Mouse (Mus musculus) heart, postnatal 36 days (tissue): ENCODE results near the gene Pheta2. TPM values are rescaled to one million over a fixed set of nuclear protein-coding genes. Genes with fewer than 3 reads are reported as not detected.

Experiments
- DNase-seq, 2 experiments: peaks; one replicate each; pipeline ENCODE4 v3.0.0; 2021 to 2022
- intact Hi-C: fragments of 180-260 bp; cut with DNase I; formaldehyde crosslinking; loops from one replicate; pipeline ENCODE4 v1.15.1; 2025
- total RNA-seq, 2 experiments: library from RNA; stranded (reverse); gene quantifications; 2 replicates each; pipeline ENCODE4 v1.2.3; 2021

Pheta2 gene
- total RNA-seq = 1 to 10 TPM in 1 of 2 experiments, under 1 TPM in 1; 0.76 to 1.6 TPM

DNA sequence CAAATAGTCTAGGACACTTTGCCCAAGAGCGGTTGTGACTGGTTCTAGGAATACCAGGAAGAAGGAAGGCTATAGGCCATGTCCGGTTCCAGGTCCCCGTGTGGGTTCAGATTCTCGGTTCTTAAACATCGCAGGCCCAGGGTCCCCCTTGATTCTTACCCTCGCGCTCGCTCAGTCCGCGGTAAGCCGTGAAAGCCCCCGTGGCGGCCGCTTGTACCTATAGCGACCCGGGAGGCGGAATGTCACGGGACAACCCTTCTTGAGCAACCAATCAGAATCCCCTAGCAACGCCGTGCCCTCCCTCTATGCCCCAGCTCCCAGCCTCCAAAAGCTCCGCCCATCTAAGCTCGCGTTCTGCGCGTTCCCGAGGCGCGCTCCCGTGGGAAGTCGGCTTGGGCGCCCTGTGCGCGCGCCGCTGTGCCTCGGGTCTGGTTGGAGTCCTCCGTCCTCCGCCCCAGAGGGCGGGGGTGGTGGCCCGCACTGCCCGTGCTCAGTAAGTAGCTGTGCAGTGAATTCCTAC, at the start of gene Pheta2, which contains the start of the genes Naga and Smdt1:
Gene Pheta2 (plus strand): TSS at position 350 of the 520 bp plus-strand sequence.
Gene Naga (minus strand): TSS at position 333 of the 520 bp plus-strand sequence.
Gene Smdt1 (plus strand): TSS at position 367 of the 520 bp plus-strand sequence.
- DNase-seq = peak; percentile 98
- intact Hi-C loops = loop anchor here (5.0 kb wide), 1 partner anchor 79 kb away; no protein-coding TSS in a partner anchor

DNA sequence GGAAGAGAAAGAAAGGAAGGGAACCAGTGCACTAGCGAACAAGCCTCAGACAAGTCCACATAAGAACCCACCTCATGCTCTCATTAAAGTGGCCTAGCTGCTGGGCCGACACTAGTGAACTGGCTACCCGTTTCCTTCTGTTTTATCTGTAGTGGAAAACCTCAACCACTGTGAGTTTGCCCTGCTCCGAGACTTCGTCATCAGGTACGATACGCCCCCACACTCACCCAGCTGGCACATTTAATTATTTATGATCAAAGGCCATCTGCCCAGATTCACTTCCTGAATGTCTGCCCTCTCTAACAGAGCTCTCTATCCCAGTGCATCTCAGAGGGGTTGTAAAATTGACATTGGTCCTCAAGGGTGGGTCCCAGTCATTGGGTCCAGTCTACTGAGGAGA, 48.5 kb upstream of the Pheta2 start:
- intact Hi-C loops = no loop called here
- DNase-seq = no peak

- intact Hi-C loops = no loop called here
- no peak for DNase-seq
Observed at GRCm38 (mm10) chr15:82292851-82293250, 45.9 kb upstream of the Pheta2 start.

GRCm38 (mm10) chr15:82293271-82293711, 45.5 kb upstream of the Pheta2 start:
- intact Hi-C loops = no loop called here
- no peak for DNase-seq

DNA sequence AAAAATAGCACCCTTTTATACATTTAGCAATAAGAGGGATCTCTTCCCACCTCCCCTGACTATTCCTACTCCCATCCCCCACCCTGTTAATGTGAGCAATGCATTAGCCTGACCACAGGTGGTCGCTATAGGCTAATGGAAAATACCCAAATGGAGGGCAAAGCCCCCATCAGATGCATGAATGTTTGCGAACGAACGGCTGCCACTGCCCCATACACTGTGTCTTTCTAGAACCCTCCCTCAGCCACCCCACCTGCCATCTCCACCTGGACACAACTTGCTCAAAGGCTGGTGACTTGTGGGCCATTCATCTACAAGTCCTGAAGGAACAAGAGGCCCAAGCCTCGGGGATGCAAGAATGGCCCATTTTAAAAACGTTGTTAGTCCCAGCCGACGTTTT, 44.7 kb upstream of the Pheta2 start:
- no peak for DNase-seq
- intact Hi-C loops = no loop called here

DNA sequence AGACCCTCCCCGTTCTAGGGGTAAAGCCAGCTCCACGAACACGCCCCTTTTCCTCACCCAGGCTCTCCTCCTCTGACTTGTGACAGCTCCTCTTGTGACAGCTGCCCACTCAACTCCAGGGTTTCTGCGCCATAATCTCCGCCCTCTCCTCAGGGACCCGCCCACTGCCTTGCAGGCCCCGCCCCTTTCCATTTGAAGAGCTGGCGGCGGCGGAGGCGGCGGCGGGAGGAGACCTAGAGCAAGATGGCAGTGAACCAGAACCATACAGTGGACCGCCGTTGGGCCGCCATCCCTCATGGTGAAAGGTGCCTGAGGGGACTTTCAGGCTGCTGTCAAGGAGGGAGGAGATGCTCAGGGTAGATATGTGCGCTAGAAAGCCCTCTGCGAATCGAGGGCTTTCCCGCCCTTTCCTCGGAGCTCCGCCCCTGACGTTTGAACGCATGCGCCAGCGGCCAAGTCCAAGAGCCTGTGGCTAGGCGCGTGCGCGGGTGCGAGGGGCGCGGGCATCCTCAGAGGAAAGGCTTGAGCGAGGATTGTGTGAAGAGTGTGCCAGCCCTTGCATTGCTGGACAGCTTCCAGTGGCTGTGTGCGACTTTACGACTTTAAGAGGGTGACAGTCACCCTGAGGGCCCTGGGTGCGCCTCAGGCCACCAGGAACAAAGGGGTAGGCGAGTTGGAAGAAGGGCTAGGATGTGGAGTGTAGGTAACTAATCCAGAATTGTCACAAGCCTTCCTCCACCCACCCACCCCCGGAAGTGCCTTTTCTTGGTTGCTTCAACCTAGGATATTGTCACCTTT, 39.8 kb upstream of the Pheta2 start, which contains the start of gene Wbp2nl:
Gene Wbp2nl (plus strand): TSS at position 191 of the 798 bp plus-strand sequence.
- intact Hi-C loops = no loop called here
- no peak for DNase-seq

DNA sequence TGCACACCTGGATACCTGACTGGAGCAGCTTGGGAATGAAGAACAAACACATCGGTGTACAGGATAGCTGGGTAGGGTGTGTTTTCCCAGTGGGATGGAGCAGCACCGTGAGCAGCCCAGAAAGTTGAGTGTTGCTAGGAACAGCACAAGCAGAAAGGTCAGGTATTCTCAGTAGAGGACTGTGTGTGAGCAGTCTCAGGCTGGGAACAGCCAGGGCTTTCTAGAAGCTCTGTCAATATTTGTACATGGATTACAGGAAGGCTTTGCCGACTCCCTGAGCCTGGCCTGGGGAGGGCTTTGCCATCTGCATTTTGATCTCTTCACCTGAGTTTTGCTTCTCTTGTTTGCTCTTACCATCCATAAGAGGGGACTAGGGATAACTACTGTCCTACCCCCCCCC, 31.6 kb upstream of the Pheta2 start:
- intact Hi-C loops = no loop called here
- no peak for DNase-seq

DNA sequence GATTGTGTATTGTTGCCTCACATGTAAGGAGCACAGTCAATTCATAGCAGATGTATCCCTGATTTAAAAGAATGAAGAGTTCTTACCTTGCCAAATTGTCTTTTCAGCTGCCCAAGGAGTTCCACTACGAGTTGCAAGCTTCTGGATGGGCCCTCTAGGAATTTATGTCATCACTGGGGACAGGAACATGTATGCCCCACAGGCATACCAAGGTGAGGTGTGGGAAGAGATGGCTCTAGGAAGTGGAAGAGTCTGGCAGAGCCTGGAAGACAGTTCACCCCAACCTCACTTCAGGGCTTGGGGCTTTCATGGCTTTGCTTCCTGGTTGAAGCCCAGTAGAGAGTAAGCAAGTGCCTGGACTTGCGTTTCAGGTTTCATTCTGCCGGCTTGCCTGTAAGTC, 30.3 kb upstream of the Pheta2 start:
- intact Hi-C loops = no loop called here
- no peak for DNase-seq

GRCm38 (mm10) chr15:82317839-82318238, 20.9 kb upstream of the Pheta2 start:
- intact Hi-C loops = no loop called here
- DNase-seq = no peak

GRCm38 (mm10) chr15:82319613-82320012, 19.1 kb upstream of the Pheta2 start:
- intact Hi-C loops = no loop called here
- DNase-seq = no peak

DNA sequence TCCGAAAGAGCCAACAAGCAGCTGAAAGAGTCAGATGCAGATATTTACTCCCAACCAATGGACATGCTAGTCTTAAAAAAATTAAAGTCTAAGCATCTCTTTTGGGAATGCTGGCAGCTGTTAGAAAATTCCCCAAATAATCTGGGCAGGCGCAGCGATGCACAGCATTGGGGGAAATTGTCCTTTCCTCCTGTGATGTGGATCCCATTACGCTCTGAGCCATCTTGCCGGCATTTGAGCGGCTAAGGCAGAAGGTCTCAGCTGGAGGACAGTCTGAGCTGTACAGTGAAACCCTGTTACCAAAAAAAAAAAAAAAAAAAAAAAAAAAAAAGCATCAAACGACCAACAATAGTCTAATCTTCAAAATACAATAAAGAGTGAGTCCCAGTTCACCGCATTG, 16.5 kb upstream of the Pheta2 start:
- DNase-seq = no peak

DNA sequence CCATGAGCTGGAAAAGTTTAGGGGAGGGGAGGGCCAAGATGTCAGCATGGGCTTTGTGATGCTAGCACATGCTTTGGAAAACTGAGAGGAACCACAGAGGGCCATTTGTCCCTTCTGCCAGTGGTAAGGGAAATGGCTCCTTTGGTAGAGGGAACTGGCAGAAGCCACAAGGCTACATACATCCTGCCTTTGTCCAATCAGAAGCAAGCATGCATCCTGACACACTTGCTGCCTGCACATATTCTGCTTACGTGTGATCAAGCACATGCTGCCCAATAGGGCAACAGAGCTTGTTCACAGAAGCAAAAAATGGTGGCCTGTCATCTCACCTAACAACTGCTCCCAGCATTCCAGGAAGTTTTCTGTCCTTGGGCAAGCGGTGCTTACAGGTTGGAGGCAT, 13.4 kb upstream of the Pheta2 start:
- intact Hi-C loops = no loop called here
- DNase-seq = no peak

More for the DNA sequence above, 16.5 kb upstream of the Pheta2 start:
- intact Hi-C loops = no loop called here

DNA sequence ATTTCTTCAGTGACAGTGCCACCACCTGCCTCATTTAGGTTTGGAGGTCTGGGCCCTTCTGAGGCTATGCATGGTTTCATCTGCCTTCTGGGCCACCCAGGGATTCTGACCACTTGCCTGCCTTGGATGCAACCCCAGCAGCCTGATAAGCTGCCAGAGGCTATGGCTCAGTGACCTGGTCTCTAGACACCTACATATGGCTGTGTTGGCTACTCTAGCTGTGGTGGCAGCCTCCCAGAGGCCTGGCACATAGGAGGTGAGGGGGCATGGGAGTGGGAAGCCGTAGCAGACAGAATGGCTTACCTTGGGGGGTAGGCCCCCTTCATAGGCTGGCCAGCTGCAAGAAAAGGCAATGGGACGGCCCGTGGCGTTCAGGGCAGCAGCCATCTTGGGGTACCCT, 3.5 kb upstream of the Pheta2 start:
- no peak for DNase-seq
- intact Hi-C loops = loop anchor here (5.0 kb wide), 1 partner anchor 82 kb away; no protein-coding TSS in a partner anchor

DNA sequence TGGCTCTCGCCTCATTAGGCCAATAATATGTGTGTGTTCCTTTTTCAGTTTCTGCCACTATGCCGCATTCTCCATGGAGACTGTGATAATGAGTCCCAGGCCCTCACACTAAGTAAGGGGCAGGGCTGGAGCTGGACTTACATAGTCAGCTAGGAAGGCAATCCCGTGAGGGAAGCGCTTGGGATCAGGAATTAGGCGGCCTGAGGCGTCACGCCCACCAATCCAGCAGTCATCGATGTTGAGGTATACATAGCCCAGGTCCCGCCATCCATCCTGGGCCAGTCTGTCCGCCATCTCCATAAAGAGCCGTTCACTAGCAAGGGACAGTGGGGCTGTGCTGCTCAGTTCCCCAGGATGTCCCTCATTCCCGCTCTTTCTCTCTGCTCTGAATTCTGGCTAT, 2.1 kb upstream of the Pheta2 start:
- intact Hi-C loops = loop anchor here (5.0 kb wide), 1 partner anchor 81 kb away; no protein-coding TSS in a partner anchor
- no peak for DNase-seq

- intact Hi-C loops = loop anchor here (5.0 kb wide), 1 partner anchor 79 kb away; no protein-coding TSS in a partner anchor
- DNase-seq = no peak
Observed at GRCm38 (mm10) chr15:82337875-82338274, 867 bp upstream of the Pheta2 start.

DNA sequence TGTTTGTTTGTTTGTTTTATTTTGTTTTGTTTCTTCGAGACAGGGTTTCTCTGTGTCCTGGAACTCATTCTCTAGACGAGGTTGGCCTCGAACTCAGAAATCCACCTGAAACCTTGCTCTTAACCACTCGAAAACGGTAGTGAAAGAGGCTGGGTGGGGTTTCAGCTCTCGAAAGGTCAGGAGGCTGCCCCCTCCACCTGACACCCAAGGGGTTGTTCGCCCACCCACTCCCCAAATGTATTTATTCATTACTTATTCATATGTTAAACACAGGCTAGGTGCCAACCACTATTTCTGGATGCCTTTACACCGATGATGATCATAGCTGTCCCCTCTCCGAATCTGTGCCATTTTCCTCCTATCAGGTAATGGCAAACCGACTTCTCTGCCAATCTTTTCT, 408 bp downstream of the Pheta2 start:
- no peak for DNase-seq
- intact Hi-C loops = loop anchor here (5.0 kb wide), 1 partner anchor 78 kb away; no protein-coding TSS in a partner anchor

DNA sequence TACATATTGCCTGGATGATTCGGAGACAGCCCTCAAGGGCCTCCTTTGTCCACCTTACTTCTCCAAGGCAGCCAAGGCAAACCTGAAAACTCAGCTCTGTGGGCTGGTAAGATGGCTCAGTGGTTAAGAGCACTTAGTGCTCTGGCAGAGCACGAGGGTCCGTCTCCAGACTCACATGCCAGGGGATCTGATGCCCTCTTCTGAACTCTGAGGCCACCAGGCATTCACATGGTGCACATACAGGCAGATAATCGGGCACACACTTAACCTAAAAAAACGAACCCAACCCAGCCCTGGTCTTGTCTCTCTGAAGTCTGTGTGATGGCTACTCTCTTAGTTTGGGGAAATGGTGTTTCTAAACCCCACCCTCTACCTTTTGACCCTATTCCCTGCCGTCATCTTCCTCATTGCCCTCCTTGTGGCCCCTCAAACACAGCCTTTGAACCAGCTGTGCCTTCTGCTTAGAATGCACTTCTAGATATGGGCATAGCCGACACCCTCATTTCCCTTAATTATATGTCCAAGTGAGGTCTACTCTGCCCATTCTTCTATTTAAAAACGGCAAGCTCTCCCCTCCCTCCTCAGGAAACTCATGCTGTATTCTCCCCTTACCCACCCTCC, 1.0 kb downstream of the Pheta2 start:
- DNase-seq = no peak
- intact Hi-C loops = loop anchor here (5.0 kb wide), 1 partner anchor 78 kb away; no protein-coding TSS in a partner anchor

DNA sequence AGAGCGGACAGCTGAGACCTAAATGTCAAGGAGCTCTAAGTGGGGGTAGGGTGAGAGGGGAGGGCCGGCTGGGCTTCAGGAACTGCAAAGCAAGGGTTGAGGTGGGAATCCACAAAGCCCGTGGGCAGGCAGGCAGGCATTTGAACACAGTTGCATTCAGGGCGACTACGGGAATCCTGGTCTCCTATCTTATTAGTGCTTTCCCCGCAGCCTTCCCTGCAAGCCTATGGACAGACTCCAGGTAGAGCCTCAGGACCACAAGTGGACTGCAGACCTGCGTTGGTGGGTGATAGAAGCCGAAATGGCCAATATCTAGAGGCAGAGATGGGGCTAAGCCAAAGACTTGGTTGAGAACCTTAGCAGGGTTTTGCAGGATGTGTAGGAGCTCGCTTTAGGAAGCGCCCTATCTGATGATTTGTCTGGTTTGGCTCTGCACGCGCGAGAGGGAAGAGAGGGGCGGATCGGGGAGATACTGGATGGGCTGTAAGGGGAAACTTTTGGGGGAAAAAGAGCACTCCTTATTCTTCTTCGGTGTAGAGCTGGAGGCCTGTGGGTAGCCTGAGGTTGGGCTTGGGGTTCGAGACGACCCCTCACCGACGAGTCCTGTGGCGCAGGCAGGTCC, 1.8 kb downstream of the Pheta2 start:
- DNase-seq = no peak
- intact Hi-C loops = no loop called here

DNA sequence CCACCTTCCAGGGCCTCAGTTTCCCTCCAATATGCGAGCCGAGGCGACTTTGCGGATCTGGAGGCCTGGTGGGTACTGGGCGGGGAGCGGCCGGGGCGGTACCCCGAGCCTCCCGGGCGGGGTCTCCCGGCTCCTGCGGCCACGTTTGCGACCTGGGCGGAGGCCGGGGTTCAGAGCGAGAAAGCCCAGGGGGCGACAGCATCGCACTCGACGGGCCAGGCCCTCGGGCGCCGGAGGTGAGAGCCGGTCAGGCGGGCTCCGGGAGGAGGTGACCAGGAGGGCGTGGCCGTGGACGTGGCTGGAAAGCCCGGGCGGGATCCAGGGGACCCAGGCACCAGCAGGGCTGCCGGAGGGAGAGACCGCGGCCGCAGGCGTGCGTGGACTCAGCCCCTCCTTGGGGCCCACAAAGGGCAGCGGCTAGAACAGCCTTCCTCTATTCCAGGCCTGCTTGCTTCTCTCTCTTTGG, 2.3 kb downstream of the Pheta2 start:
- intact Hi-C loops = no loop called here
- DNase-seq = peak; percentile 65 to 75

DNA sequence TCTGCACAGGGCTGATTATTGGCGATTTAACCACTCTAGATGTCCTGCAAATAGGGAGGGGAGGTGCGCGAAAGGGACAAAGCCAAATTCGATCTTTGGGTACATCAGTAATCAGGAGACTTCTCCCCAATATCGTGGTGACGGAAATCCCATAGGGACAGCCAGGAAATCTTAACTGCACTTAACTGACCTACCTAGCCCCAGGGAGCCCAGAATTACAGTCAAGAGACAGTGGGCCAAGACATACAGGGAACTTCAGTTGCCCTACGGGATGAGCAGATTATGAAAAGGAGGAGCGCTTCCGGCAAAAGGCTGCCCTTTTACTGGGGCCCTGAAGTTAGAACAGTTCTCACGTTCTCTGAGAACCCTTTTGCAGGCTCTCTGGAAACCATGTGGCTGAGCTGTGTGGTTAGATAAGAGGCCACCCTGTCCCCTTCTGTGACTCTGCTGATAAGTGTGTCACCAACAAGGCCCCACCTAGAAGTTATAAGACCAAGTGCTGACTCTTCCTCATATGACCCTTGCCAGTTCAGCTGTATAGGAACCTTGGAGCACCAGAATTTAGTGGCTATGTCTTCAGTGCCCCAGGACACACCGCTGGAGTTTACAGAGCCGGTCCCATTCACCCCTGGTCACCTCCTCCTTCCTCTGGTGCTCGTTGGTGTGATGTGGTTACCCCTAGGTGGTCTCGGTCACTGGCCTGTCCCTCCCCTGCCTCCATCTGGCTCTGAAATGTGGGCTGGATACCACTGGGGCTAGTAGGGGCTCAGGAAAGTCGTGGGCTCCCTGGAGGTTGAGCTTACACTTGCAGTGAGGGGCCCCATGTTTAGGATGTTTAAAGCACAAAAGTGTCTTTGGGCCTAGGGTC, 3.2 kb downstream of the Pheta2 start:
- intact Hi-C loops = no loop called here
- no peak for DNase-seq
